13 mouse cellular contexts compared by ENCODE assay signal in genomic region chr2:68994441-68994840, GRCm38 (mm10).
A peak's percentile ranks its signal among the peaks of the same experiment; 100 is the strongest.
DNase-seq lines count a peak whose midpoint lies in the region; ATAC-seq lines count a peak whose summit lies in the region.
"Had no signal": no experiment of that assay in that cellular context is flagged by ENCODE, and none has a peak within 500 bp of the region (broad histone marks: within the 10 kb centered on the region; RNA-seq: fewer than 3 reads in every experiment).

No protein-coding gene starts in this region.

- H3K27me3 ChIP-seq in hindbrain, embryonic 16.5 days (replicated peaks; ENCODE audit: control insufficient read depth, insufficient read depth, low read length) = no peaks in the 10 kb centered on the region
- H3K27me3 ChIP-seq in hindbrain, embryonic 12.5 days = no peaks in the 10 kb centered on the region
- H3K27me3 ChIP-seq: embryonic facial prominence, embryonic 13.5 days; neural tube, embryonic 15.5 days had no signal

- H3K4me3 ChIP-seq in hindbrain, embryonic 16.5 days (ENCODE audit: low read length) = no peak overlapping the region
- H3K4me3 ChIP-seq in hindbrain, embryonic 12.5 days = no peak overlapping the region
- H3K4me3 ChIP-seq: embryonic facial prominence, embryonic 13.5 days; neural tube, embryonic 15.5 days had no signal

- H3K9me3 ChIP-seq in hindbrain, embryonic 16.5 days (ENCODE audit: control insufficient read depth, low read length) = no peaks in the 10 kb centered on the region
- H3K9me3 ChIP-seq in hindbrain, embryonic 12.5 days (replicated peaks) = no peaks in the 10 kb centered on the region
- H3K9me3 ChIP-seq: embryonic facial prominence, embryonic 13.5 days; G1E; neural tube, embryonic 15.5 days had no signal

- no peak overlapping the region for H3K27ac ChIP-seq in hindbrain, embryonic 16.5 days (ENCODE audit: low read depth, low read length)
- no peak overlapping the region for H3K27ac ChIP-seq in hindbrain, embryonic 12.5 days
- H3K27ac ChIP-seq: embryonic facial prominence, embryonic 13.5 days; neural tube, embryonic 15.5 days had no signal

- no peaks in the 10 kb centered on the region for H3K4me1 ChIP-seq in hindbrain, embryonic 16.5 days (ENCODE audit: control insufficient read depth, insufficient read depth, low read depth, low read length)
- H3K4me1 ChIP-seq in hindbrain, embryonic 12.5 days = no peaks in the 10 kb centered on the region

- H3K36me3 ChIP-seq in hindbrain, embryonic 16.5 days (ENCODE audit: control insufficient read depth, insufficient read depth, low read length) = no peaks in the 10 kb centered on the region
- H3K36me3 ChIP-seq in hindbrain, embryonic 12.5 days = no peaks in the 10 kb centered on the region
- H3K36me3 ChIP-seq: embryonic facial prominence, embryonic 13.5 days; neural tube, embryonic 15.5 days had no signal

- H3K9ac ChIP-seq in hindbrain, embryonic 16.5 days (ENCODE audit: low read depth, low read length) = no peak overlapping the region
- no peak overlapping the region for H3K9ac ChIP-seq in hindbrain, embryonic 12.5 days
- H3K9ac ChIP-seq: embryonic facial prominence, embryonic 13.5 days; neural tube, embryonic 15.5 days had no signal

- peak; percentile 32 to 34 for DNase-seq in right cerebral cortex, adult 2 months (ENCODE audit: low spot score in 2 of 2)
- no peak for DNase-seq in right cerebral cortex, adult 18-20 months
- peak; percentile 49 to 78 for DNase-seq in cerebellum, postnatal 25 days
- peak; percentile 32 for DNase-seq in skeletal muscle tissue, adult 2 months (ENCODE audit: low read depth, low spot score)
- DNase-seq: heart, adult 11 months; kidney, adult 18-20 months had no signal

- H3K4me2 ChIP-seq in hindbrain, embryonic 16.5 days (ENCODE audit: low read length) = no peak overlapping the region
- no peak overlapping the region for H3K4me2 ChIP-seq in hindbrain, embryonic 12.5 days (replicated peaks)
- H3K4me2 ChIP-seq: embryonic facial prominence, embryonic 13.5 days; midbrain, embryonic 11.5 days; neural tube, embryonic 15.5 days had no signal

- 0 out of 2 replicates have a peak, but pooled peaks have one; percentile 27 for ATAC-seq in hindbrain, embryonic 16.5 days
- no peak for ATAC-seq in hindbrain, embryonic 12.5 days (ENCODE audit: low FRiP score)
- no peak for ATAC-seq in inflammation-experienced regulatory T-cells, adult 6 months
